Mouse (Mus musculus) spleen, postnatal 14 days (tissue): Measurements from ENCODE around the gene Pdgfc.

ENCODE experiments used
- DNase-seq, 2 experiments: peaks; one replicate each; pipeline ENCODE4 v3.0.0; 2021 to 2022; ENCODE audit warnings: low spot score in 2 of 2

Gene Pdgfc

GRCm38 (mm10) chr3:81036151-81036553 lies at the start of gene Pdgfc:
Pdgfc (plus strand) TSS chr3:81036416.
- DNase-seq: no peak

GRCm38 (mm10) chr3:81009245-81009644 lies 27.0 kb upstream of the Pdgfc start:
- no peak for DNase-seq

- no peak for DNase-seq
These were observed 26.3 kb upstream of the Pdgfc start for GRCm38 (mm10) chr3:81009899-81010298.

- no peak for DNase-seq
These were observed 18.7 kb upstream of the Pdgfc start for GRCm38 (mm10) chr3:81017385-81018051.

- DNase-seq: no peak
These were observed 16.2 kb upstream of the Pdgfc start for GRCm38 (mm10) chr3:81020064-81020463.

- DNase-seq: no peak
These were observed 14.4 kb upstream of the Pdgfc start for GRCm38 (mm10) chr3:81021783-81022182.

- DNase-seq: no peak
These were observed 13.9 kb upstream of the Pdgfc start for GRCm38 (mm10) chr3:81022266-81022665.

- DNase-seq: no peak
These were observed 13.4 kb upstream of the Pdgfc start for GRCm38 (mm10) chr3:81022845-81023244.

GRCm38 (mm10) chr3:81023568-81023967 lies 12.6 kb upstream of the Pdgfc start:
- no peak for DNase-seq

GRCm38 (mm10) chr3:81025568-81026213 lies 10.5 kb upstream of the Pdgfc start:
- DNase-seq: no peak

- no peak for DNase-seq
These were observed 7.9 kb upstream of the Pdgfc start for GRCm38 (mm10) chr3:81028361-81028760.

GRCm38 (mm10) chr3:81029321-81029720 lies 6.9 kb upstream of the Pdgfc start:
- DNase-seq: no peak

GRCm38 (mm10) chr3:81029909-81030308 lies 6.3 kb upstream of the Pdgfc start:
- no peak for DNase-seq

GRCm38 (mm10) chr3:81030311-81030710 lies 5.9 kb upstream of the Pdgfc start:
- no peak for DNase-seq

- no peak for DNase-seq
These were observed 4.2 kb upstream of the Pdgfc start for GRCm38 (mm10) chr3:81032014-81032413.

GRCm38 (mm10) chr3:81034336-81035102 lies 1.7 kb upstream of the Pdgfc start:
- DNase-seq: no peak

- DNase-seq: peak in 1 of 2 experiments; percentile 7
These were observed 517 bp downstream of the Pdgfc start for GRCm38 (mm10) chr3:81036554-81037311.

GRCm38 (mm10) chr3:81037312-81037859 lies 1.2 kb downstream of the Pdgfc start:
- no peak for DNase-seq

- no peak for DNase-seq
These were observed 3.0 kb downstream of the Pdgfc start for GRCm38 (mm10) chr3:81039131-81039653.

GRCm38 (mm10) chr3:81044653-81045343 lies 8.6 kb downstream of the Pdgfc start:
- no peak for DNase-seq
